Mouse (Mus musculus) Patski (cell line): Measurements from ENCODE around the gene Itga7. TPM values are rescaled to one million over a fixed set of nuclear protein-coding genes. Genes with fewer than 3 reads are reported as not detected.

ENCODE experiments used
- ATAC-seq: fragments of 100-300 bp; one replicate; pipeline ENCODE4 v1.8.0; 2021
- CTCF ChIA-PET: fragments of 350-600 bp; sonication (Branson Sonifier 250); formaldehyde crosslinking; loops from one replicate; lab custom pipeline; 2022; ENCODE audit warnings: inconsistent platforms; lab: Charles Lee
- POLR2A ChIA-PET: fragments of 350-600 bp; sonication (Branson Sonifier 250); formaldehyde crosslinking; loops from one replicate; lab custom pipeline; 2022; ENCODE audit warnings: antibody characterized with exemption, inconsistent platforms; lab: Charles Lee
- DNase-seq: peaks from one replicate; pipeline ENCODE4 v3.0.0-alpha.2; 2011; ENCODE audit warnings: low read depth, low spot score
- H3K27me3 ChIP-seq: fragments of 371-371 bp; one replicate; pipeline ENCODE4 v1.5.1; 2021
- CTCF ChIP-seq: fragments of 100-300 bp; IDR thresholded peaks from one replicate; pipeline ENCODE4 v1.5.1; 2021
- in situ Hi-C: fragments of 300-500 bp; cut with MboI; formaldehyde crosslinking; loops from 3 replicates; pipeline ENCODE4 v1.11.1; 2018; ENCODE audit warnings: low pct_unique_long_range_greater_than_20kb, mixed read lengths
- polyA plus RNA-seq: library from polyadenylated mRNA; unstranded; gene quantifications from one replicate; pipeline ENCODE4 v1.2.3, GENCODE M21; 2021

Gene Itga7
- polyA plus RNA-seq, 1 experiment from 2014 or later: 20.3 TPM

GRCm38 (mm10) chr10:128896807-128897206 is 36.8 kb upstream of the Itga7 start:
- ChIA-PET CTCF (interaction anchor here (1.4 to 2.7 kb wide), 8 partner anchors 9 to 48 kb away, joined by 3 to 17 read pairs (median 5); no protein-coding TSS in a partner anchor), POLR2A (interaction anchor here (0.7 to 1.2 kb wide), 3 partner anchors 11 to 18 kb away, joined by 3 read pairs; no protein-coding TSS in a partner anchor)
- ATAC-seq: no peak
- no peaks in the 10 kb centered on the region for H3K27me3 ChIP-seq
- TF ChIP-seq CTCF: no peak
- in situ Hi-C loops: loop anchor here (5.0 kb wide), 2 partner anchors 55 to 165 kb away; no protein-coding TSS in a partner anchor
- no peak for DNase-seq

GRCm38 (mm10) chr10:128897501-128897900 is 36.1 kb upstream of the Itga7 start:
- DNase-seq (no peak), ATAC-seq (no peak)
- no peak for TF ChIP-seq CTCF
- in situ Hi-C loops: loop anchor here (5.0 kb wide), 2 partner anchors 55 to 165 kb away; no protein-coding TSS in a partner anchor
- CTCF ChIA-PET: interaction anchor here (1.6 to 2.3 kb wide), 3 partner anchors 8 to 48 kb away, joined by 3 to 17 read pairs (median 5); no protein-coding TSS in a partner anchor
- POLR2A ChIA-PET: interaction anchor here (0.8 kb wide), 1 partner anchor 14 kb away, joined by 3 read pairs; no protein-coding TSS in a partner anchor
- no peaks in the 10 kb centered on the region for H3K27me3 ChIP-seq

- no peaks in the 10 kb centered on the region for H3K27me3 ChIP-seq
- TF ChIP-seq CTCF: no peak
- ChIA-PET POLR2A (no interaction called here), CTCF (interaction anchor here (1.6 kb wide), 1 partner anchor 13 kb away, joined by 4 read pairs; no protein-coding TSS in a partner anchor)
- ATAC-seq (no peak), DNase-seq (no peak)
- in situ Hi-C loops: loop anchor here (5.0 to 25.0 kb wide), 3 partner anchors 58 to 1238 kb away; partner anchors contain the start of genes Nab2 and Nemp1
These were observed 33.7 kb upstream of the Itga7 start for GRCm38 (mm10) chr10:128899759-128900490.

DNA sequence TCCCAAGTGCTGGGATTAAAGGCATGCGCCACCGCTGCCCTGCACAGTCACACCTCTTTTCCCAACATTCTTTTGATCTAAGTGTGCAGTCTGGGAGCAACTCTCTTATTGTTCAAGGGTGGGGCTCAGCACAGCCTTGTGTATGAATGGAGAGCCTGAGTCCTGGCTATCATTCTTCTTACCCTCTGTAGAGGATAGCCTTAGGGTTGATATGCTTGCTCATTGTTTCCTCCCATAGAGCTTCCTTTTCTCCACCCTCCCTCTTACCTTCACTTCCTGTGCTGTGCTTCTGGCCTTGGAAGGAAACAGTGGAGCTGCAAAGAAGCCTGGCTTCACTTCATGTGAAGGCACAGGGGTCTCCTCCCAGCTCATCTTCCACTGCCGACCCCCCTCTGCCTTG is 32.9 kb upstream of the Itga7 start, which contains the start of gene Cd63:
Gene Cd63, plus strand, starts transcription at position 292 of the 400 bp plus-strand sequence.
- in situ Hi-C loops: loop anchor here (25.0 kb wide), 1 partner anchor 1238 kb away; the partner anchor contains the start of genes Nab2 and Nemp1
- DNase-seq (no peak), ATAC-seq (no peak)
- TF ChIP-seq CTCF: no peak
- POLR2A ChIA-PET: no interaction called here
- no peaks in the 10 kb centered on the region for H3K27me3 ChIP-seq
- CTCF ChIA-PET: interaction anchor here (1.6 kb wide), 1 partner anchor 13 kb away, joined by 4 read pairs; no protein-coding TSS in a partner anchor

DNA sequence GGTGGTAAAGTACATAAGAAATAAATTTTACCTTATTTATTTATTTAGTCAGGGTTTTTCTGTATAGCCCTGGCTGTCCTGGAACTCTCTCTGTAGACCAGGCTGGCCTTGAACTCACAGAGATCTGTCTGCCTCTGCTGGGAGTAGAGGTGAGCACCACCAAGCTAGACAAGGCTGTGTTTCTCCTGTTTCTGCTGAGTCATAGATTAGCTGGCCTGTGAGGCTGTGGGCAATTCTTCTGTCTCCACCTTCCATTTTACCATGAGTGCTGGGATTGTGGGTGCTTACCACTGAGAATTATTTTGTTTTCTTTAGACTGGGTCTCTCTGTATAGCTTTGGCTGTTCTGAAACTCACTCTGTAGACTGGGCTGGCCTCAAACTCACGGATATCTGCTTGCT is 32.2 kb upstream of the Itga7 start:
- no peaks in the 10 kb centered on the region for H3K27me3 ChIP-seq
- POLR2A ChIA-PET: interaction anchor here (1.4 kb wide), 1 partner anchor 96 kb away, joined by 3 read pairs; no protein-coding TSS in a partner anchor
- CTCF ChIA-PET: interaction anchor here (1.6 kb wide), 1 partner anchor 12 kb away, joined by 4 read pairs; no protein-coding TSS in a partner anchor
- in situ Hi-C loops: loop anchor here (25.0 kb wide), 1 partner anchor 1239 kb away; the partner anchor contains the start of genes Nab2 and Nemp1
- no peak for DNase-seq
- no peak for TF ChIP-seq CTCF
- no peak for ATAC-seq

DNA sequence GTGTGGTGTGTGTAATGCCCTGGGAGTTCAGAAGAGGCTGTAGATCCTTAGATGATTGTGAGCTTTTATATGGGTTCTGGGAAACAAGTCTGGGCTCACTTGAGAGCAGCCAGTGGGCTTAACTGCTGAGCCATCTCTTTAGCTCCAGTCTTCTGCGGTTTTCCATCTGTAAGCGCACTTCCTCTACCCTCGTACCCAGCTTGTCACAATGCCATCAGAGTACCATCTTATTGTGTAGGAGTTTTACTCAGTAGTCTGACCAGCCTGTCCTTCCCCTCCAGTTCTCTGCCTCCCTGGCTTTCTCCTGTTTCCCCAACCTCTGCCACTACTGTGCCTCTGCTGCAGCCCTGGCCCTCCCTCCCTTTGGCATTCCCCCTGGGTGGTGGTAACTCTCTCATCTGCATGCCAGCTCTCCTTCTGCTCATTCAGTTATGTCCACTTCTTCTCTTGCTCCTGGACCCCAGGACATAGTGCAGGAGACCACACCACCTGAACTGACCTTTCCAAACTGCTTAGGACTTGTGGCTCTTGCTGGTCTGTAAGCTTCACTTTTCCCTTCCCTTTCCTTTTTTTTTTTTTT is 31.1 kb upstream of the Itga7 start:
- POLR2A ChIA-PET: interaction anchor here (0.6 to 1.4 kb wide), 2 partner anchors 33 to 97 kb away, joined by 3 read pairs; no protein-coding TSS in a partner anchor
- CTCF ChIA-PET: interaction anchor here (1.1 to 1.5 kb wide), 3 partner anchors 11 to 75 kb away, joined by 3 to 4 read pairs (median 4); no protein-coding TSS in a partner anchor
- H3K27me3 ChIP-seq: no peaks in the 10 kb centered on the region
- DNase-seq: no peak
- peak; percentile 15 for ATAC-seq
- in situ Hi-C loops: loop anchor here (25.0 kb wide), 1 partner anchor 1240 kb away; the partner anchor contains the start of genes Nab2 and Nemp1
- no peak for TF ChIP-seq CTCF

- H3K27me3 ChIP-seq: no peaks in the 10 kb centered on the region
- ATAC-seq: no peak
- in situ Hi-C loops: loop anchor here (25.0 kb wide), 1 partner anchor 1243 kb away; the partner anchor contains the start of genes Nab2 and Nemp1
- TF ChIP-seq CTCF: no peak
- CTCF ChIA-PET: no interaction called here
- no peak for DNase-seq
- POLR2A ChIA-PET: no interaction called here
These were observed 28.8 kb upstream of the Itga7 start for GRCm38 (mm10) chr10:128904812-128905211.

DNA sequence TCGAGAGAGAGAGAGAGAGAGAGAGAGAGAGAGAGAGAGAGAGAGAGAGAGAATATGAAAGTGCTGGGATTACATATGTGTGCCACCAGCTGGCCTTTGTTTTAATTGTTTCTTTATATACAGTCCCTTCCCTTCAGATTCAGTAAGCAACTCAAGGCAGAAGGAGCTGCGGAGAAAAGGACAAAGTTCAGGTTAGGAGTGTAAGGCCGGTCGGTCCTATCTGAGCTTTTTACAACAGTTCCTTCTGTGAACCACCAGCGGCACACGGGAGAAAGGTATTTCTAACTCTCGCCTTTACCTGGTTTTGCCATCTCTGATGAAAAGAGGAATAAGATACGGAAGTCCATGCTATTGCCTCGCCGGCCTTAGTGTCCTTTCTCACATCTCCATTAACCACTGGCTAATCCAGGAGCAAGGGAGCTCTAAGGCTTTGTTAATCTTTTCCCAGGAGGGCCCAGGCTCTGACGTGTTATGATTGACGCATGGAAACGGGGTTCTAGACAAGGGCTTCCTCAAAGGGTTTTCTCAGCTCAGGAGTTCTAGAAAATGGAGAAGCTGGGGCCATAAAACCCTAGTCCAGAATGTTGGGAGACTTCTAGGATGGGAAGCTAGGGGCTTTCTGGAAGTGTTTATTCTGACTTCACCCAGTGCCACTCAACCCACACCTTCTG is 24.7 kb upstream of the Itga7 start:
- no peak for TF ChIP-seq CTCF
- DNase-seq: no peak
- in situ Hi-C loops: loop anchor here (25.0 kb wide), 1 partner anchor 1247 kb away; the partner anchor contains the start of genes Nab2 and Nemp1
- ChIA-PET POLR2A (interaction anchor here (0.5 to 3.5 kb wide), 8 partner anchors 9 to 75 kb away, joined by 3 to 28 read pairs (median 4); partner anchors contain the start of genes Bloc1s1, Gdf11 and Rdh5), CTCF (interaction anchor here (1.0 to 2.5 kb wide), 11 partner anchors 13 to 70 kb away, joined by 3 to 8 read pairs (median 4); partner anchors contain the start of genes Bloc1s1 and Rdh5)
- H3K27me3 ChIP-seq: no peaks in the 10 kb centered on the region
- no peak for ATAC-seq

GRCm38 (mm10) chr10:128909567-128910028 is 24.0 kb upstream of the Itga7 start:
- POLR2A ChIA-PET: interaction anchor here (0.5 to 3.5 kb wide), 8 partner anchors 9 to 204 kb away, joined by 3 to 28 read pairs (median 4); partner anchors contain the start of genes Bloc1s1, Gdf11 and Rdh5
- CTCF ChIA-PET: interaction anchor here (1.0 to 2.5 kb wide), 10 partner anchors 13 to 69 kb away, joined by 3 to 8 read pairs (median 4); partner anchors contain the start of genes Bloc1s1 and Rdh5
- no peak for DNase-seq
- no peaks in the 10 kb centered on the region for H3K27me3 ChIP-seq
- in situ Hi-C loops: loop anchor here (25.0 kb wide), 1 partner anchor 1247 kb away; the partner anchor contains the start of genes Nab2 and Nemp1
- TF ChIP-seq CTCF: no peak
- ATAC-seq: peak; percentile 82
